Mouse (Mus musculus): ENCODE measurements at regions not wholly inside any gene's neighbourhood (a gene's known extent, or its start where the extent isn't known, plus 50 kb on each side); places are given as distances from the start of the nearest gene placed in this dataset.

DNA sequence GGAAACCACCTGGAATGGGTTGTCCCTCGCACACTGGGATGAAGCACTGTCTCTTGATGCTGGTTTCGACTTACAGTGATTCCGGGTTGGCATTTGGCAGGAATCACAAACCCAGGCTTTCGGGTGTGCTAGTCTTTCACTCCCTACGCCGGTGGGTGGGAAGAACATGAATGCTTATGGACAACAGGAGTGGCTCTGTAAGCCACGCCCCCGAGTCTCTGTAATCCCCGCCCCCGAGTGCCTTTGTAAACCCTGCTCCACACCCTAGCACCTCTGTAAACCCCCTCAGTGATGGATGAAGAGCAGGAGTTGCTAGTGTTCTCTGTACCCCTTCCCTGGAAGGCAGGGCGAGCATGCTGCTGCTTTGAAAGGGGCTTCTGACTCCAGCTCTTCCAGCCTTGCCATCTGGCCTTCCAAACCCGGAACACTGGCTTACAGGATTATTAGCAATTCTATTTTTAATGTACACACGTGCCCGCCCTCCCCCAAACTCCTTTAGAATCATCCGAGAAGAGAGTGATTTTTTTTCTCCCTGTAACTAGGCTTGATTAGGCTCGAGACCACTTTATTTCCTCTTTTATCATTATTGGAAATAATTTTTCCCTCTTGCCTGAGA lies 272.6 kb downstream of the Vrk1 start:
- H3K4me3 ChIP-seq (ENCODE audit: low read depth, low read length) = no peak overlapping the region
- no peak overlapping the region for H3K9ac ChIP-seq (ENCODE audit: low read depth, low read length)
- H3K36me3 ChIP-seq (ENCODE audit: control insufficient read depth, insufficient read depth, low read length) = no peaks in the 10 kb centered on the region
- H3K4me1 ChIP-seq (ENCODE audit: control insufficient read depth, insufficient read depth, low read length) = no peaks in the 10 kb centered on the region
- H3K9me3 ChIP-seq (replicated peaks; ENCODE audit: control insufficient read depth, low read length, poor library complexity, severe bottlenecking) = no peaks in the 10 kb centered on the region
- H3K27me3 ChIP-seq (ENCODE audit: control insufficient read depth, insufficient read depth, low read depth, low read length) = no peaks in the 10 kb centered on the region
- H3K27ac ChIP-seq (ENCODE audit: low read length) = no peak overlapping the region
- ATAC-seq = no peak
- H3K4me2 ChIP-seq (ENCODE audit: low read length) = no peak overlapping the region
- 65% methylated on average over 16 of the region's 16 CpGs for WGBS

DNA sequence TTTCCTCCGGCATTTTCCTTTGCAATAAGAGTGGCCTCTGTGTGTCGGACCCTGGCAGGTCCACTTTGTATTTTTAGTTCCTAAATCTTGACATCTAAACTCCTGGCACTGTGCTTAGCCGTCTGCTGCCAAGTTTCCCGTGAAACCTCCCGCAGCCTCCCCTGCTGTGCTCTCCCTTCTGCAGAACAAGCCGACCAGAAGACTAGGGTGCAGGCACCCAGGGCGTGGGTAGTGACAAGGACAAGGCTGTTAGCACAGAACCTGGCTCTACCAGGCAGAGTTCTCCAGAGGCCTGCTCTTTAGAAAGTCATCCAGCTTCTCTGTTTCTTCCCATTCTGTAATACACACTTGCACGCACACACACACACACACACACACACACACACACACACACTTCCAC lies 274.8 kb downstream of the Vrk1 start:
- Histone ChIP-seq H3K27ac (ENCODE audit: low read length) (no peak overlapping the region), H3K36me3 (ENCODE audit: control insufficient read depth, insufficient read depth, low read length) (no peaks in the 10 kb centered on the region), H3K4me2 (ENCODE audit: low read length) (no peak overlapping the region), H3K9me3 (replicated peaks; ENCODE audit: control insufficient read depth, low read length, poor library complexity, severe bottlenecking) (no peaks in the 10 kb centered on the region), H3K4me1 (ENCODE audit: control insufficient read depth, insufficient read depth, low read length) (no peaks in the 10 kb centered on the region), H3K9ac (ENCODE audit: low read depth, low read length) (no peak overlapping the region), H3K27me3 (ENCODE audit: control insufficient read depth, insufficient read depth, low read depth, low read length) (no peaks in the 10 kb centered on the region), H3K4me3 (ENCODE audit: low read depth, low read length) (no peak overlapping the region)
- 84% methylated on average over 8 of the region's 8 CpGs for WGBS
- no peak for ATAC-seq

DNA sequence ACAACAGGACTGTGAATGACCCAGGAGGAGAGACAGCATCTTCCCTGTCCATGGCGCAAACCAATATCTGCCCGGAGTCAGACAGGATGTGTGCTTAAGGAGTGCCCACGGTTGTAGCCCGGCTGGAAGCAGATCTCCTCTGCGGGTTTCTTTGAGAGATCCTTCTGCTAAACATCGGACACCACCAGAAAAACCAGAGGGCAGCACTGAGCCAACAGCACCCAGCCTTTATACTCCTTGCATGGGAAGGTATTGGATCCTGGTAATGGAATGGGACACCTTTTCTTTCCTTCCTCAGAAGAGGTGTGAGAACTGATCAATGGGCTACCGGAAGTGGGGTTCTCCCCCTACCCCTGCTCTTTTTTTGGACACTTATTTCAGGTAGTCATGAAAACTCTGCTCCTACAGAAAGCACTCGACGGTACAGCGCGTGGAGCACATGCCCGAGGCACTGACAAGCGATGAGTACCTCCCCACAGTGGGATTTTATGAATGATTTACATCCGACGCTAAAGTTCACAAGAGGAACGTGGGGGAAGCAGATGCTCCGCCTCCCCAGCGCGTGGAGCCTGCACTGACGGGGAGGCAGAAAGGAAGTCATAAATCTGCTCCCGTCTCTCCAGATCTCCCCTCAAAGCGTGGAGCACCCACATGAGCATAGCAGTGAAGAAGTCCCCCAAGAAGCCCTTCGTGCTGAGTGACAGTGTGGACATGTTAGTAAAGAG lies 278.9 kb downstream of the Vrk1 start:
- 78% methylated on average over 23 of the region's 23 CpGs for WGBS
- ATAC-seq = no peak

DNA sequence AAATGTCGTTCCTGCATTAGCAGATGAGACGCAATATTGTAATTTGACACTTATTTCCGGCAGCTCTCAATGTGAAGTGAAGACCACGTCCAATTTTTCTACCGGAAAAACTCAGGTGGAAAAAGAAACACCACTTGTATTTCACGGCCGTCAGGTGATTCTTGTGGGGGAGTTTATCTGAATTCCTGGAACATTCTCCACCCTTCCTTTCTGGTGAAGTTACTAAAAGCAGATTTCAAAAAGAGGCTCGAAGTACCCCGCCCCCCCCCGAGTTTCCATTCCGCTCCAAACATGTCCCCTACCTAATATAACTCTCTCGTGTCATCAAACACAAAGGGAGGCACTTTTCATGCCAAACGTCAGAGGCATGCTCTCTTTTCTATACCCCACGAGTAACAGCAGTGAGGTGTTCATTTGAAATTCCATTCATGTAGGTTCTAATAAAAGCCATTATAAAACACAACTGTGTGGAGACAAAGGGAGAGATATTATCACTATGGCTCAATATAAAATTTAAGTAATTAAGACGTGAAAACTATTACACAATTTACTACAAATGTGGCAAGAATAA lies 281.5 kb downstream of the Vrk1 start:
- no peak overlapping the region for H3K9ac ChIP-seq (ENCODE audit: low read depth, low read length)
- 58% methylated on average over 15 of the region's 15 CpGs for WGBS
- no peaks in the 10 kb centered on the region for H3K9me3 ChIP-seq (replicated peaks; ENCODE audit: control insufficient read depth, low read length, poor library complexity, severe bottlenecking)
- no peak overlapping the region for H3K4me2 ChIP-seq (ENCODE audit: low read length)
- no peak for ATAC-seq
- no peaks in the 10 kb centered on the region; the same call in 1 of the 2 replicates for H3K4me1 ChIP-seq (ENCODE audit: control insufficient read depth, insufficient read depth, low read length)
- H3K27ac ChIP-seq (ENCODE audit: low read length) = no peak overlapping the region
- H3K36me3 ChIP-seq (ENCODE audit: control insufficient read depth, insufficient read depth, low read length) = no peaks in the 10 kb centered on the region
- H3K4me3 ChIP-seq (ENCODE audit: low read depth, low read length) = no peak overlapping the region
- no peaks in the 10 kb centered on the region for H3K27me3 ChIP-seq (ENCODE audit: control insufficient read depth, insufficient read depth, low read depth, low read length)

More for the DNA sequence above, 278.9 kb downstream of the Vrk1 start:
- no peak overlapping the region for H3K27ac ChIP-seq (ENCODE audit: low read length)
- no peaks in the 10 kb centered on the region for H3K27me3 ChIP-seq (ENCODE audit: control insufficient read depth, insufficient read depth, low read depth, low read length)
- H3K36me3 ChIP-seq (ENCODE audit: control insufficient read depth, insufficient read depth, low read length) = no peaks in the 10 kb centered on the region
- H3K4me2 ChIP-seq (ENCODE audit: low read length) = no peak overlapping the region
- H3K9me3 ChIP-seq (replicated peaks; ENCODE audit: control insufficient read depth, low read length, poor library complexity, severe bottlenecking) = no peaks in the 10 kb centered on the region
- H3K4me3 ChIP-seq (ENCODE audit: low read depth, low read length) = no peak overlapping the region
- no peak overlapping the region for H3K9ac ChIP-seq (ENCODE audit: low read depth, low read length)
- H3K4me1 ChIP-seq (ENCODE audit: control insufficient read depth, insufficient read depth, low read length) = no peaks in the 10 kb centered on the region; the same call in 1 of the 2 replicates

DNA sequence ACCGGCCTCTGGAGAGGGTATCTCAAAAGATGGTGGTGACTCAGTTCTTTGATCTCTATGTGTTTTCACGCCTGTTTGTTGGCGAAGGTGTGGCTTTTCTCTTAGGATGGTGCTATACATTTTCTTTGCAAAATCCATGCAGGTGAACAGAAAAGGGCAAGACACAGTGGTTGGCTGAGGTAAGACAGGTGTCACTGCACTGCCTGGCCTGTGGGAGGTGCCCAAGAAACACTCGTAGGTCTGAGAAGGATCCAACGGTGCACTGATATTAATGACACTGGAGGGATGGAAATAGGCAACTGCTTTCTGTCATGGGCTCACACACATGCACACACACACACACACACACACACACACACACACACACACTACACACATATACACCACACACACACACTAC lies 283.1 kb downstream of the Vrk1 start:
- no peaks in the 10 kb centered on the region for H3K27me3 ChIP-seq (ENCODE audit: control insufficient read depth, insufficient read depth, low read depth, low read length)
- H3K4me1 ChIP-seq (ENCODE audit: control insufficient read depth, insufficient read depth, low read length) = no peaks in the 10 kb centered on the region; the same call in 1 of the 2 replicates
- H3K4me2 ChIP-seq (ENCODE audit: low read length) = no peak overlapping the region
- 68% methylated on average over 5 of the region's 5 CpGs for WGBS
- H3K4me3 ChIP-seq (ENCODE audit: low read depth, low read length) = no peak overlapping the region
- no peak overlapping the region for H3K27ac ChIP-seq (ENCODE audit: low read length)
- H3K9ac ChIP-seq (ENCODE audit: low read depth, low read length) = no peak overlapping the region
- H3K36me3 ChIP-seq (ENCODE audit: control insufficient read depth, insufficient read depth, low read length) = no peaks in the 10 kb centered on the region
- H3K9me3 ChIP-seq (replicated peaks; ENCODE audit: control insufficient read depth, low read length, poor library complexity, severe bottlenecking) = no peaks in the 10 kb centered on the region
- no peak for ATAC-seq

DNA sequence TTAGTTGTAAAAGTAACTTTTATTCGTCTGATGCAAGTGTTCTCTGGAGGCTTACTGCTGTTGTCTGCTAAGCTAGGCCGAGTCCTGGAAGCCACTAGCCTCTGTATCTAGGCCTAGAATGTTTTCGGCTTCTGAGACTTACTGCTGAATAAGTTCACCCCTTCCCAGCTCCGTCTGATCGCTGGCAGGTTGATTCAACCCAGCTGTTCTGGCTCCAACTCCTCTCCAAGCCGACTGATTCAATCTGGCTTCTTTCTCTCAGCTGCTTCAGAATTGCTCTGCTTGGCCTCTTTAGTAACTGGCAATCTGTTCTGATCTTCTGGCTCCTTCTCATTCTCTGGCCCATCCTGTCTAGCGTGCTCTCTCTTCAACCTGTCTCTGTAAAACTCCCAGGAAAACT lies 285.6 kb downstream of the Vrk1 start:
- no peak overlapping the region for H3K9ac ChIP-seq (ENCODE audit: low read depth, low read length)
- no peak for ATAC-seq
- WGBS = 74% methylated on average over 7 of the region's 7 CpGs

DNA sequence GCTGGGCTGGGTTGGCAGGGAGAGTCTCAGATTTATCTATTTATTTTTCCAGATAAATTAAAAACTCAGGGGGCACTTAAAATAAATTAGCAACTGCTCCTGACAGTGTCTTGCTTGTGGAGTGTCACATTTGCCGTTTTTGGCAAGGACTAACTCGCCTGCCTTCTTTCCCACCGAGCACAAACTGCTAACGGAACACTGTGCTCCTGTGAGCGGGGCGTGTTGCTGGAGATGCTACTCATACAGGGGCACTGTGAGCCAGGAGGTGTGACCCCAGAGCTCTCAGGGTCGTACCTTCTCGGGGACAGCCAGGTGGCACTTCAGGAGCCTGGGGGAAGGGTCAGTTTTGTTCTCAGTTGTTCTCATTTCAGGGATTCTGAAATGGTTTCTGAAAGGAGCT lies 292.6 kb downstream of the Vrk1 start:
- no peak overlapping the region for H3K9ac ChIP-seq (ENCODE audit: low read depth, low read length)
- ATAC-seq = no peak
- WGBS = 67% methylated on average over 8 of the region's 8 CpGs
- H3K9me3 ChIP-seq (replicated peaks; ENCODE audit: control insufficient read depth, low read length, poor library complexity, severe bottlenecking) = no peaks in the 10 kb centered on the region
- no peaks in the 10 kb centered on the region for H3K36me3 ChIP-seq (ENCODE audit: control insufficient read depth, insufficient read depth, low read length)
- H3K27me3 ChIP-seq (ENCODE audit: control insufficient read depth, insufficient read depth, low read depth, low read length) = no peaks in the 10 kb centered on the region
- no peak overlapping the region for H3K27ac ChIP-seq (ENCODE audit: low read length)
- H3K4me3 ChIP-seq (ENCODE audit: low read depth, low read length) = no peak overlapping the region
- H3K4me2 ChIP-seq (ENCODE audit: low read length) = no peak overlapping the region
- H3K4me1 ChIP-seq (ENCODE audit: control insufficient read depth, insufficient read depth, low read length) = 0 out of 2 replicates have a peak, but pooled peaks cover 2% of the 10 kb centered on the region

More for the DNA sequence above, 285.6 kb downstream of the Vrk1 start:
- Histone ChIP-seq H3K36me3 (ENCODE audit: control insufficient read depth, insufficient read depth, low read length) (no peaks in the 10 kb centered on the region), H3K4me1 (ENCODE audit: control insufficient read depth, insufficient read depth, low read length) (no peaks in the 10 kb centered on the region; the same call in 1 of the 2 replicates), H3K4me3 (ENCODE audit: low read depth, low read length) (no peak overlapping the region), H3K27ac (ENCODE audit: low read length) (no peak overlapping the region), H3K4me2 (ENCODE audit: low read length) (no peak overlapping the region), H3K27me3 (ENCODE audit: control insufficient read depth, insufficient read depth, low read depth, low read length) (no peaks in the 10 kb centered on the region), H3K9me3 (replicated peaks; ENCODE audit: control insufficient read depth, low read length, poor library complexity, severe bottlenecking) (no peaks in the 10 kb centered on the region)

DNA sequence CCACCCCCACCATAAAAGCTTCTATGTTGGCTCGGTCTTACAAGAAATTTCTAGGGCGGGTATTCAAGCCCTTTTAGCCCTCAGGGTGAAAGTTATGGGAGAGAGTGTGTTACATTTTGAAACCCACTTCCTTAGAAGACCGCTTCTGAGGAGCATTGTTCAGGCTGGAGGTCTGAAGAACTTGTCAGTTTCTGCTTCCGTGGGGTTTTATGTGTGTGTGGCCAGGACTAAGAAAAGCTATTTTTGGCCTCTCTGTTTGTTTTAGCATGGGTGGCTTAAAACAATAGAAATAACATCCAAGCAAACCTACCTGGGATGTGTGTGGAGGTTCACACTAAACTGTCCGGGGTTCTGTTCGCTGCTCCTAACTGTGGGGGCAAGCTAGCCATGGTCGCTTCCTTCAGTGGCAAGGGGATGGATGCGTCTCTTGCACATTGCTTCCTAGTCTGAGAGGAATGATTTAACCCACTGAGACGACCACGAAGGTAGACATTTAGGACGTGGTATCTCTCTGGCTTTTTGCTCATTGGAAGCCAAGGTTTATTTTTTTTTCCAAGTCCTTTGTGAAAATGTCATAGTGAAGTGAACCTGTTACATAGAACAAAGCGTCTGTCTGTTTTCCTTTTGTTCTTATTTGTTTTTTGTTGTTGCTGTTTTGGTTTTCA lies 298.4 kb downstream of the Vrk1 start:
- no peak overlapping the region for H3K4me2 ChIP-seq (ENCODE audit: low read length)
- H3K27ac ChIP-seq (ENCODE audit: low read length) = no peak overlapping the region
- no peaks in the 10 kb centered on the region for H3K9me3 ChIP-seq (replicated peaks; ENCODE audit: control insufficient read depth, low read length, poor library complexity, severe bottlenecking)
- no peaks in the 10 kb centered on the region for H3K36me3 ChIP-seq (ENCODE audit: control insufficient read depth, insufficient read depth, low read length)
- peaks cover 6% of the 10 kb centered on the region for H3K27me3 ChIP-seq (ENCODE audit: control insufficient read depth, insufficient read depth, low read depth, low read length)
- WGBS = 81% methylated on average over 12 of the region's 12 CpGs
- ATAC-seq = no peak
- H3K4me1 ChIP-seq (ENCODE audit: control insufficient read depth, insufficient read depth, low read length) = peaks cover 5% of the 10 kb centered on the region; the same call in 1 of the 2 replicates
- H3K9ac ChIP-seq (ENCODE audit: low read depth, low read length) = no peak overlapping the region
- no peak overlapping the region for H3K4me3 ChIP-seq (ENCODE audit: low read depth, low read length)

Data from midbrain, embryonic 16.5 days (tissue).